Mouse (Mus musculus) midbrain, embryonic 14.5 days (tissue): ENCODE results near the gene Trpv6. TPM values are rescaled to one million over a fixed set of nuclear protein-coding genes. Genes with fewer than 3 reads are reported as not detected.

ENCODE experiments used
- ATAC-seq: fragments of 200-750 bp; cut with Nextera tagmentation; 2 replicates; pipeline ENCODE4 v1.8.0; 2017; ENCODE audit warnings: moderate number of reproducible peaks, moderate library complexity; ENCODE audit not compliant: low FRiP score, low TSS enrichment
- DNase-seq: peaks from one replicate; pipeline ENCODE4 v3.0.0-alpha.2; 2015
- H3K27ac ChIP-seq: fragments of 300-500 bp; sonication (generic); replicated peaks from 2 replicates; pipeline ENCODE4 v1.5.1; 2014; ENCODE audit warnings: mild to moderate bottlenecking, low read depth, low read length, moderate library complexity
- H3K27me3 ChIP-seq: fragments of 300-500 bp; sonication (generic); 2 replicates; pipeline ENCODE4 v1.6.1; 2014; ENCODE audit warnings: low read length, control low read depth, mixed read lengths; ENCODE audit not compliant: control insufficient read depth, insufficient read depth
- H3K36me3 ChIP-seq: fragments of 300-500 bp; sonication (generic); 2 replicates; pipeline ENCODE4 v1.6.1; 2014; ENCODE audit warnings: low read length, control low read depth; ENCODE audit not compliant: control insufficient read depth, insufficient read depth
- H3K4me1 ChIP-seq: fragments of 300-500 bp; sonication (generic); 2 replicates; pipeline ENCODE4 v1.6.1; 2014; ENCODE audit warnings: mild to moderate bottlenecking, antibody characterized with exemption, low read length, control low read depth; ENCODE audit not compliant: control insufficient read depth, insufficient read depth
- H3K4me2 ChIP-seq: fragments of 300-500 bp; sonication (generic); 2 replicates; pipeline ENCODE4 v1.6.1; 2014; ENCODE audit warnings: mild to moderate bottlenecking, low read length, moderate library complexity
- H3K4me3 ChIP-seq: fragments of 300-500 bp; sonication (generic); replicated peaks from 2 replicates; pipeline ENCODE4 v1.5.1; 2014; ENCODE audit warnings: low read depth, low read length
- H3K9ac ChIP-seq: fragments of 300-500 bp; sonication (generic); replicated peaks from 2 replicates; pipeline ENCODE4 v1.6.1; 2014; ENCODE audit warnings: mild to moderate bottlenecking, low read length, moderate library complexity
- H3K9me3 ChIP-seq: fragments of 300-500 bp; sonication (generic); 2 replicates; pipeline ENCODE4 v1.6.1; 2016; ENCODE audit warnings: low read length, control low read depth, mixed read lengths; ENCODE audit not compliant: control insufficient read depth
- WGBS: fragments of 180-500 bp; shearing (Covaris S2); extraction: QIAGEN DNeasy Blood & Tissue Kit; methylation state at CpG from one replicate; pipeline ENCODE4 v1.1.7; 2014; 5-methylcytosine and 5-hydroxymethylcytosine counted together
- polyA plus RNA-seq: library from polyadenylated mRNA; unstranded; fragments of >200 nt; fragmentation: Nextera tagmentation; extraction: Ambion mirVana; gene quantifications from 2 replicates; pipeline ENCODE4 v1.2.1, GENCODE M21; 2014

The Trpv6 gene
- polyA plus RNA-seq, 1 experiment from 2014 or later = 1.2 TPM

DNA sequence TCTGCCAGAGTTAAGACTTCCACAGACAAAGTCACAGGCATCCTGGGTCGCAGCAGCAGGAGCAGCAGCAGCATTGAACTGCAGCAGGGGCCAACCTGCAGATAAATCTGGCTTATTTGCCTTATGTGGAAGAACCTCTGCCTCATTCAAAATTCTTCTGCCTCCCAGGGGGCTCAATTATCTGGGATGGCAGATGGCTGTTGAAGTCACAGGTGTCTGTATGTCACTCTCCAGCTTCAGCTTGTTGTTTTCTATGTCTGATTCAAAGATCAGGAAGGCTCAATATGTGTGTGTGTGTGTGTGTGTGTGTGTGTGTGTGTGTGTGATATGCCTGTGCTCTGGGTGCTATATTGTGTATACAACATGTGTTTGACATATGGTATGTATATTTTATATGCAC is 1.2 kb upstream of the Trpv6 start:
- Histone ChIP-seq H3K4me3 (no peak overlapping the region), H3K36me3 (no peaks in the 10 kb centered on the region), H3K4me2 (no peak overlapping the region), H3K4me1 (no peaks in the 10 kb centered on the region), H3K27ac (no peak overlapping the region), H3K27me3 (no peaks in the 10 kb centered on the region), H3K9ac (no peak overlapping the region), H3K9me3 (no peaks in the 10 kb centered on the region)
- 15% methylated on average over 1 of the region's 1 CpGs for WGBS
- DNase-seq (peak; percentile 63), ATAC-seq (peak; percentile 44; the same call in 1 of the 2 replicates)

GRCm38 (mm10) chr6:41635211-41635610 is 994 bp downstream of the Trpv6 start:
- H3K4me1 ChIP-seq = no peaks in the 10 kb centered on the region
- WGBS = 47% methylated on average over 1 of the region's 1 CpGs
- H3K27ac ChIP-seq = no peak overlapping the region
- H3K9ac ChIP-seq = no peak overlapping the region
- no peaks in the 10 kb centered on the region for H3K27me3 ChIP-seq
- no peak overlapping the region for H3K4me3 ChIP-seq
- H3K4me2 ChIP-seq = no peak overlapping the region
- H3K36me3 ChIP-seq = no peaks in the 10 kb centered on the region
- H3K9me3 ChIP-seq = no peaks in the 10 kb centered on the region
- ATAC-seq (no peak), DNase-seq (peak; percentile 25)

- no peak overlapping the region for H3K4me2 ChIP-seq
- no peak for ATAC-seq
- no peaks in the 10 kb centered on the region for H3K4me1 ChIP-seq
- WGBS = 86% methylated on average over 4 of the region's 4 CpGs
- H3K27ac ChIP-seq = no peak overlapping the region
- no peaks in the 10 kb centered on the region for H3K9me3 ChIP-seq
- H3K9ac ChIP-seq = no peak overlapping the region
- no peaks in the 10 kb centered on the region for H3K27me3 ChIP-seq
- no peaks in the 10 kb centered on the region for H3K36me3 ChIP-seq
- no peak for DNase-seq
- no peak overlapping the region for H3K4me3 ChIP-seq
Observed at GRCm38 (mm10) chr6:41631549-41631948, 4.7 kb downstream of the Trpv6 start.

GRCm38 (mm10) chr6:41630791-41631190 is 5.4 kb downstream of the Trpv6 start:
- DNase-seq (no peak), ATAC-seq (no peak)
- H3K27me3 ChIP-seq = no peaks in the 10 kb centered on the region
- H3K27ac ChIP-seq = no peak overlapping the region
- H3K9me3 ChIP-seq = no peaks in the 10 kb centered on the region
- no peaks in the 10 kb centered on the region for H3K4me1 ChIP-seq
- no peak overlapping the region for H3K4me2 ChIP-seq
- no peak overlapping the region for H3K4me3 ChIP-seq
- 78% methylated on average over 2 of the region's 2 CpGs for WGBS
- no peak overlapping the region for H3K9ac ChIP-seq
- H3K36me3 ChIP-seq = no peaks in the 10 kb centered on the region

- no peak for ATAC-seq
Observed at GRCm38 (mm10) chr6:41628180-41628579, 8.0 kb downstream of the Trpv6 start.

DNA sequence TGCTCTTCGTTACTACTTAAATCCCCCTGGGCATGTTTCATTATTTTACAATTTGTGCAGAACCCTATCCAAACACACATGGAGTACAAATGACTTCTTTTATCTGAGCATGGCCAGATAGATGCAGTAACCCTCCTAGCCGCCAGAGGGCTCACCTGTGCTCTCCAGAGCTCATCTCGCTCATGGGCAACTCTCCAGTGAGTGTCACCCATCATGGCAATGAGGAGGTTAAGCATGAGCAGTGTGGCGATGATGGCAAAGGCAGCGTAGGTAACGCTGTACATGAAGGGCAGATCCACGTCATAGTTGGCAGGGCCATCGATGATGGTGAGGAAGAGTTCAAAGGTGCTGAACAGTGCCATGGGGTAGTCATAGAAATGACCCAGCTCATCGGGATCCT is 13.5 kb downstream of the Trpv6 start:
- Histone ChIP-seq H3K9ac (no peak overlapping the region), H3K27me3 (no peaks in the 10 kb centered on the region), H3K4me1 (no peaks in the 10 kb centered on the region), H3K4me3 (no peak overlapping the region), H3K4me2 (no peak overlapping the region), H3K27ac (no peak overlapping the region), H3K9me3 (no peaks in the 10 kb centered on the region), H3K36me3 (peaks cover 21% of the 10 kb centered on the region)
- DNase-seq (peak; percentile 19), ATAC-seq (no peak; the same call in 1 of the 2 replicates)
- WGBS = 63% methylated on average over 9 of the region's 9 CpGs

More at GRCm38 (mm10) chr6:41628180-41628579, 8.0 kb downstream of the Trpv6 start:
- no peaks in the 10 kb centered on the region for H3K36me3 ChIP-seq
- H3K4me2 ChIP-seq = no peak overlapping the region
- H3K9ac ChIP-seq = no peak overlapping the region
- H3K27me3 ChIP-seq = no peaks in the 10 kb centered on the region
- no peaks in the 10 kb centered on the region for H3K4me1 ChIP-seq
- WGBS = 76% methylated on average over 1 of the region's 1 CpGs
- no peaks in the 10 kb centered on the region for H3K9me3 ChIP-seq
- no peak overlapping the region for H3K4me3 ChIP-seq
- H3K27ac ChIP-seq = no peak overlapping the region
- no peak for DNase-seq

DNA sequence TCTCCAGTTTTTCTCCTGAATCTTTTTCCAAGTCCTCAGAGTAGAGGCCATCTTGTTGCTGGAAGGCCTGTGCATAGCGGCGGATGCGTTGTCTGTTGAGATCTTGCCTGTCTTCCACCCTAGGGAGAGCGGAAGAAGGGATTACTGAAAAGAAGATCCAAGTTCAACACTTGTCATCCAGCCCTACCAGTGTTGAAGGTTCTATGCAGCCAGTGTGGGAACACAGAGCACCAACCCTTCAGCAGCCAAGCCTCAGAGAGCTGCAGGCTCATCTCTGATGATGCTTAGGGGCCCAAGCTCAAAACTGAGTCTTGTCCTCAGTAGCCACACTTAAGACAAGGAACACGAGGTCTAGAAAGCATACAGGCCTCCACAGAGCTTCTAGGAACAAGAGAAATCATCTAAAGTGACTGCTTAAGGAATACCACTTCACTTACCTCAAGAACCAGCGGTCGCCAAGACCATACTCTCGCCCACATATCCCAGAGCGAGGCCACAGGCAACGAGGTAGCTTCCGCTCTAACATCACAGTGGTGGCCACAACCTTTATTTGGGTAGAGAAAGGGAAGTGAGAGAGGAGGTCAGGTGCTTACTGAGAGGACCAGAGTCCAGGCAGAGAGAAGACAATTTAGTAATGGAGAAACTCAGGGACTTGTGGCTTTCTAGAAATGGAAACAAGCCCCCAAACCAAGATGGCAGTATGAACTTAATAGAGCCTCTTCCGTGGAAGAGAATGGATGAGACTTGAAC is 14.8 kb downstream of the Trpv6 start:
- H3K27me3 ChIP-seq = no peaks in the 10 kb centered on the region
- H3K27ac ChIP-seq = no peak overlapping the region
- no peaks in the 10 kb centered on the region for H3K9me3 ChIP-seq
- ATAC-seq (no peak), DNase-seq (no peak)
- no peak overlapping the region for H3K4me2 ChIP-seq
- no peak overlapping the region for H3K9ac ChIP-seq
- 92% methylated on average over 12 of the region's 12 CpGs for WGBS
- no peaks in the 10 kb centered on the region for H3K4me1 ChIP-seq
- H3K4me3 ChIP-seq = no peak overlapping the region
- peaks cover 34% of the 10 kb centered on the region for H3K36me3 ChIP-seq

GRCm38 (mm10) chr6:41620173-41620798 is 15.9 kb downstream of the Trpv6 start:
- Histone ChIP-seq H3K27ac (no peak overlapping the region), H3K27me3 (no peaks in the 10 kb centered on the region), H3K4me1 (no peaks in the 10 kb centered on the region), H3K9ac (no peak overlapping the region), H3K4me3 (no peak overlapping the region), H3K4me2 (no peak overlapping the region), H3K36me3 (peaks cover 38% of the 10 kb centered on the region), H3K9me3 (no peaks in the 10 kb centered on the region)
- ATAC-seq (no peak), DNase-seq (no peak)
- WGBS = 93% methylated on average over 9 of the region's 9 CpGs

- H3K9ac ChIP-seq = no peak overlapping the region
- DNase-seq (no peak), ATAC-seq (no peak)
- H3K4me1 ChIP-seq = peaks cover 20% of the 10 kb centered on the region
- no peaks in the 10 kb centered on the region for H3K27me3 ChIP-seq
- H3K36me3 ChIP-seq = 0 out of 2 replicates have a peak, but pooled peaks cover 2% of the 10 kb centered on the region
- H3K4me3 ChIP-seq = 0 out of 2 replicates have a peak overlapping the region, but pooled peaks have one; percentile 5
- H3K9me3 ChIP-seq = no peaks in the 10 kb centered on the region
- H3K4me2 ChIP-seq = peak overlapping the region; percentile 91
- WGBS = 60% methylated on average over 5 of the region's 5 CpGs
- H3K27ac ChIP-seq = no peak overlapping the region
Observed at GRCm38 (mm10) chr6:41607637-41608036, 28.6 kb downstream of the Trpv6 start.
